Mouse (Mus musculus) adipocyte (in vitro differentiated cells): Measurements from ENCODE around the gene Thsd7a.
A peak's percentile ranks its signal among the peaks of the same experiment; 100 is the strongest.

Experiments
- DNase-seq: peaks from one replicate; pipeline ENCODE4 v3.0.0-alpha.2; 2016; ENCODE audit warnings: low spot score

Thsd7a gene

GRCm38 (mm10) chr6:12748787-12749530 is at the start of gene Thsd7a:
Gene Thsd7a, minus strand, starts transcription at chr6:12749410.
- peak; percentile 15 for DNase-seq

DNA sequence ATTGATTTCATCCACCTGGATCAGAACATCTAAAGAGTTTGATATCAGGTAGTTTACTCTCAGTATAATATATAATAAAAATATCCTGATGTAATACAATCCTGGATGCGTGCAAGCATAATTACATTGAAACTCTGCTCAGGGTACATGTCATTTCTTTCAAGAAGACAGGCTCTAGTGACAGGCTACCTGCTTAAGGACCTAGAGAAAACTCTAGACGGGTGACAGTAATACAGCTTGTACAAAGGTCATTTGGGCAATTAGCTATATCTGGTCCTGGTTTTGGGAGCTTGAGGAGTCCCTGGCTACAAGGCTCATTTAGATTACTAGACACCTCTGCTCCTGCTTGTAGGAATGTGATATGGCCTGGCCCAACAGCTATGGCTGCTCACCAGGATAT is 37.9 kb upstream of the Thsd7a start:
- DNase-seq, result no peak

GRCm38 (mm10) chr6:12786378-12786982 is 37.3 kb upstream of the Thsd7a start:
- DNase-seq, result no peak

DNA sequence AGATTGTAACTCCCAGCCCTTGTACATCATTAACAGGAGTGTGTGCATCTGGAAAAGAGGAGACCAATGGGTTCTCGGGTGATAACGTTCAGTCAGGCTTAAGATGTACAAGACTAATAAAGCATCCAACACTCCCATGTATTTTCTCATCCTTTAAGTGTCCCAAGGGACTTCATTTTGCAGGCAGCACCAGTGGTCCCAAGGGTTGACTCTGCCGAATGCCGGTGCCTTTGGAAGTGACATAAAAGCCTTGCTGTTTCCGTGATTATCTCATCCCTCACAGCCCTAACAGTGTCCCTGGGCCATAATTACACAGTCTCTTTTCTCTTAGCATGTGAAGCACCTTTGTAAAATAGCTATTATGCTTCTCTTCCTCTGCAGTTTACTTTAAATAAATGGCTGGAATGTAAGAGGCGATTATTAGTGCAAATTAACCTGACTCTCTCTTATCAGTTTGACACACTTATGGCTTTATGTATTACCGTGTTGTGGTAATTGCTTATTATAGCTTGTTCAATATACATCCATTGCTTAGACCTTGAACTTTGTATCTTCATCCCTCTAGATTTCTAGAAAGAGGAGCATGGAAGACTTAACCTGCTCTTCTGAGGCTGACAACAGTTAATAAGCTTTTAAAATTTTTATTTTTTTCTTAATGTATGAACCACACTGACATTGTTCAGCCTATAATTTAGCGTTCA is 35.9 kb upstream of the Thsd7a start:
- no peak for DNase-seq

DNA sequence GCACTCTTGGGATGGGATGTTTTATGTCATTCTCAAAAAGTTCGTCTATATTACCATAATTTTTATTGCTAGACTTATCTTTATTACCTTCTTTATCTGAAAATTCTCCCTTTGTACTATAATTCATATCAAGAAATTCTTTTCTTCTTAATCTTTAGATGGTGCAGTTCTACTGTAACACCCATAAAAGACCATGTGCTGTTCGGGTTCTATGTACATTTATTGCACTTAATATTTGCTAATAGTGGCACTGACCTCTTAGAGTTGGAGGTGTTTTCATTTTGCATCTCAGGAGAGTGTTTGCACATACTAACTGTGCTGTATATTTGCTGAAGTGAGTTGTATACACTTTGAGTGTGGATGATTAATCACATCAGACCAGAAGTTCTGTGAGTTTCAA is 23.6 kb upstream of the Thsd7a start:
- DNase-seq, result no peak

DNA sequence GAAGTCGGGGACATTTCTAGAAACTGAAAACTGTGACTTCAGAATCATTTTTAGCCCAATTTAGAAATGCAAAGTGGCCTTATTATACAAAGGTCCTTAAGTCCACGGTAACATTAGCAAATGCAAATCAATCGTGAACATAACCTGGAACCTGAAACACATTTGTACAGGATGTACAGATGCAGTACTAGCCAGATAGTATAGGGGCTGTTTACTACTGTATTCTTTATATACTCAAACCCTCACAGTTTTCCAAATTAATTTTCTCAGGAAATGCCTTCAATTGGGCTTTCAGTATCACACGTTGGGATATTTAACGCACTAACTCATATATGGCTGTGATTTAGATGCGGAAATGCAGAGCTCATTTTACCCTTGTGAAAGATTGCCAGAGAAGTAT is 16.0 kb upstream of the Thsd7a start:
- DNase-seq, result no peak

DNA sequence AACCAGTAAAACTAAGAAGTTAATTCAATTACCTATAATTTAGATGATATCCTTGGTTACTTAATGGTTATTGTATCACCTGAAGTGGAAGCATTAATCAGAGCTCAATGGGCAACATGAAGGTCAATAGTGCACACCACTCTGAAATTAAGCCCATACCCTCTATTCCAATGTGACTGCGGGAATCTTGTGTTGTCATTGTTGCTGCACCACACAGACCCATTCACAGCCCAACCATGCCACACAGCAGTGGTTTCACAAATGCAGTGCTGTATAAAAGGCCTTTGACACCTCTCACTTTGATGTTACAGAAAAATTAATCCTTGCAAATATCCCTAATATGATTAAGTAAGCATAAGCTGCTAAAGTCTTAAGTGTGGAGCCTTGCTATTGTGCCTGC is 15.4 kb upstream of the Thsd7a start:
- DNase-seq, result no peak

DNA sequence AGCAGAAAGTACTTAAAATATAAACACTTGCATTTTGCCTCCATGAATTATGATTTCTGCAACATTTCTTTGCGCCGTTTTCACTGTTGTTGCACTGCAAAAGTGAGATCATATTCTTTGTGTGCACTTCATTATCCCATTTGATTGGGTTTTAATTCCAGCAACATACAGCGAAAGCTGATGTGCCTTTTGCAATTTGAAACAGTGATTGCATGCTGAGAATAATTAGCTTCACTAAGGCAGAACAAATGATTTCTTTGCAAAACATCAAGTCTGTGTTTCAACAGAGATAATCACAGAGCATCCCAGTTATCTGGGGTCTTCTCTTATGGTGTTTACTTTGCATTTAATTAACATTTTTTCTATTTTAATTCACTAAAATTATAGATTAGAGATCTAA is 14.6 kb upstream of the Thsd7a start:
- DNase-seq, result no peak

DNA sequence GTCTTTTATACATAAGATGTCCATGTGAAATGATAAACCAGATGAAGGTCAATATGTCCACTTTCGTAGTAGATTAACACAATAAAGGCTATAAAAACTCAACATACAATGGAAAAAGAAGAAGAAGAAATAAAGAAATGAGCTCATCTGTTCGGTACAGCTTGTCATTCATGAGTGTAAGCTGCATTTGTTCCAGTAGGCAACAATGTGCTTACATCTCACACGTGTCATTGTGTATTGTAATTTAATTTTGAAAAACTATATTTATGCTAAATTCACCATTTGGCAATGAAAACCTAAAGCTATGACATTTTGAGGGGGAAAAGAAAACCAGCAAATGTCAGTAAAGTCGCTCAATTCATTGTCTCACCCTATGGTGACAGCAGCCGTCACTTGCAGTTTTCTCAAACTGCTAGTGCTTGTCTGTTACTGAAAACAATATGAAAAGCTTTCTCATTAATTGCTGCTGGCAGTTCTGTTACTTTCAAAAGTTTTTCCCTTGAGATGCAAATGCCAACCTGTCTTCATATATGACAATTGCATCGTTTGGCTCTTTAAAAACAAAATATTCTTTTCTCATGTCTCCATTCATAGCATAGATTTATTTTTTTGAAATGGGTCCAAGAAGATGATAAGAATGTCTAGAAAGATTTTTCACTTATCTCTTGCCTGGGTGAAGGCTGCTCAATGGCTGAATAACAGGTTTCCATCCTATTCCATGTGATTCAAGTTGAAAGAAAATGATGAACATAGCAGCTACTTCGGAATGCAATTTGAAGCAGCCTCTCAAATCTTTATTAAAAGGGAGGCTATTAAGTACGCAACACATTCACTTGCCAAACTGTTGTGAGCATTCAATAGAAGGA is 10.4 kb upstream of the Thsd7a start:
- DNase-seq, result no peak

DNA sequence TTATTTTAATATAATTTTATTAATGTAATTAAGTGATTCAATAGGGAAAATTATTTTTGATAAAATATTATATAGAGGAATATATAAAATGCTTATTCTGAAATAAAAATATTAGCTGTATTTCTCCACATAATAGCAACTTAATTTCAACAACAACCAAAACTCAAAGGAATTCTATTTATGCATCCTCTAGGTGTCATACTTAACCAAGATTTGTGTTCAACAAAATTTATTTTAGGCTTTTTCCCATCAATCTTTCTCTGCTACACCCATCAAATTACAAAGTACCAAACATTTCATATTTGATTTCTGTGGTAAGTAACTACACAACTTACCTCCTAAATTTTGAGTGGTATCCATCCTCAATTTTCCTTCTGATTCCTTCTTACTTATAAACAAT is 3.1 kb upstream of the Thsd7a start:
- peak; percentile 30 for DNase-seq

DNA sequence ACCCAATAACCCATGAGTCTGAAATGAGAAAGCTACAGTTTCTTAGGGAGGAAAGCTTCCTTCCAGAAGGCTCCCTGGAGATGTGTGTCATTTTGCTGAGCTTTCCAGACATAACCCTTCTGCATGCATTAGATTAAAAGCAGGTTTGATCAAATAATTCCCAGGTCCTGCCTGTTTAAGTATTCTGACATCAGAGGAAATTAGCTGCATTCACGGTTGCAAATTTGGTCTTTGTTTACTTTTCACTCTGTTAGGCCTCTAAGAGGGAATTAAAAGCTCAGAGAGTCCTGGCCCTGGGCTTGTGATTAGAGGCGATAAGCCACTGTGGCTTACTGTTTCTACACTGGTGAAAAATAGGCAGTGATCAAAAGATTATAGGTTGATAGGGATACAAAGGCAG is 1.2 kb upstream of the Thsd7a start:
- no peak for DNase-seq

DNA sequence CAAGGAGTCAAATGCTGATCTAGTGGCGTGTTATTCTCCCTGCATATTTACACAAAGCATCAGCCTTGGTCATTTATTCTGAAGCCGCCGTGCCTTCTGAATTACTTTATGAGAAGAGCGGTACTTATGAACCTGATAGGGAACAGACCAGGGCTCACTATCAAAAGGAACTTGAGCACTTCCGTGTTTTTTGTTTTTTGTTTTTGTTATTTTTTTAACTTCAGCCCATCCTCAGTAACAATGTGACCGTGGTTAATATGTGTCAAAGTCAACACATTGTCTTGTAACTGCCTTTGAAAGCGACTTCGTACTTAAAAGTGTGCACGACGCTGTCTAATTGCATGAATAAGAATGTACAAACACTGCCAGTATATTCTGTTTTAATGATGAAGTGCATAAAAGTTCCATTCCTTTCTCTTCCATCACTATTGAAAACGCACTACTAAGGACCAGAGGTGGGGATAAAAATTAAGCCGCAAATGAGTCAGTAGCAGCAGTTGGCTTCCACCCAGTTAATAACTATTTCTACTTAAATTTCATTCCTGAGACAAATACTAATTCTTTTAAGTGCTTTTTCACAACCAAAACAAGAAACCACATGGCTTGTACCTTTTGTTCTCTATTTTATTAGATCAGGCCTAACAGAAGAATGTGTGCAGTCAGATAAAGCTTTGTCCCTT is 461 bp upstream of the Thsd7a start:
- DNase-seq, result no peak

DNA sequence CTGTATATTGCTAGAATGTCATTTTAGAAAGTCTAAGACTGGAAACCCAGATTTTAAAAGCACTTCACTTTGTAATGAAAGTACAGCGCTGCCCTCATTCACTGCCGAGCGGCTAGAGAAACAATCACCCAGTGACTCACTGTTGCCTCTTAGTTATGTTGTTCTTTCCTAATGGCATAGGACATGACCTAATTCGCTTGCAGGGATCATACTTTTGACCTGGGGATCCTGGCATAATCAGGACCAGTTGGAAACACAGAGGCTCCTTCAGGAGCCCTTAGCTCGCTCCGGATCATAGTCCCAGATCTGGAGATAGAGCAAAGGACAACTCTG is 790 bp downstream of the Thsd7a start:
- peak; percentile 40 for DNase-seq

DNA sequence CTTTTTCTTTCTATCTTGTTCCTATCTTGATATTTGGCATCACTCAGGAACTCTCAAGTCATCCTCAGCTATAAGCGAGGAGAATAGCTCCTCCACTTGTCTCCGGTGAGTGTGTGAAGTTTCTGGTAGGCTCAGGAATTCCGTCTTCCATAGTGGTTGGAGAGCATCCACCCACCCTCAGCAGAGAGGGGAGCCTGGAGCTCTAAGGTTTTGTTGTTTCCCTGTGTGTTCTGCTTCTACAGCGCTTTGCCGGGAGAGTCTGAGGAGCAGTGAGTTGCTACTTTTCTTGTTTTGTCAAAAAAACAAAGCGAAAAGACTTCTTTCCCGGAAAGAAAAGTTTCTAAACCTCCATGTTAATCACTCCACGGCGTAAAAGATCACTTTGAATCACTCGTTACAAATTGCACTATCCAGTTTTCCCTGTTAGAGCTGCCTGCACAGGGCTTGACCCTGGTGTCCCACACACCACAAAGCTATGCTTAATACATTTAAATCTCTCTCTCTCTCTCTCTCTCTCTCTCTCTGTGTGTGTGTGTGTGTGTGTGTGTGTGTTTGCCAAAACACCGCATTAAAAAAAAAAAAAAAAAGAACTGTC is 1.3 kb downstream of the Thsd7a start:
- DNase-seq, result no peak

- DNase-seq, result no peak
Observed at GRCm38 (mm10) chr6:12742791-12743190, 6.4 kb downstream of the Thsd7a start.

- DNase-seq, result no peak
Observed at GRCm38 (mm10) chr6:12733924-12734323, 15.3 kb downstream of the Thsd7a start.

DNA sequence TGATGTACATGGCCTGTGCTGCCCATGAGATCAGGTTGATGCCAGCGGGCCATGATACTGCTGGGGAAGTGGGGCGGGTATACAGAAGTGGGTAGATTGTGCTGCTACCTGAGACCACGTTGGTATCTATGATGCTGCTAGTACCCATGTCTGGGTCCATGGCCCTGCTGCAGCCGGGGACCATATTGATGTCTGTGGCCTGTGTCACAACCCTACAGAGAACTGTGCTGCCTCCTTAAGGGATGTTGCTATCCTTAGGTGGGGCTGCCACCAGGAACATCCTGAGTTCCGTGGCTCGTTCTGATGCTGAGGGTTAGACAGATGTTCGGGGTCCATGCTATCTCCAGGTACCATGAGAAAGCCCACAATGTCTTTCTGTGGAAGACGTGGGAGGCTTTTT is 33.1 kb downstream of the Thsd7a start:
- no peak for DNase-seq

- DNase-seq, result no peak
Observed at GRCm38 (mm10) chr6:12712581-12712980, 36.6 kb downstream of the Thsd7a start.

- no peak for DNase-seq
Observed at GRCm38 (mm10) chr6:12702925-12703324, 46.3 kb downstream of the Thsd7a start.

GRCm38 (mm10) chr6:12699089-12699488 is 50.1 kb downstream of the Thsd7a start:
- no peak for DNase-seq

DNA sequence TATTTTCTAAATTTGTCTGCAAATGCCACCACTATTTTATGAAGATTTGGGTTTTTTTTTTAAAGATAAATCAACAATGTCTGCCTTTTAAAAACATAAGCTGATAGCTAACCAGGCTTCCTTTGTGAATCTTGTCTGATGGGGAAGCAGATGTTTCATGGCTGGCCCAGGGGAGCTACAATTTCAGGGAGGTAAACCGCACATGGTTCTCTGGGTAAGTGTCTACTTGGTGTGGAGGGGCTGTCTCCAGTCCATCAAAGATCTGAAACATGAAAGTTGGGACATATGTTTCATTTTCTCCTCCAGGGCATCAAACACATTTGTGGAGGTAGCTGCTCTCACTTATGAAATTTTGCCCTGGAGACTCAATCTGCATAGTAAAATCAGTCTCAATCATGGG is 55.5 kb downstream of the Thsd7a start:
- DNase-seq, result no peak

DNA sequence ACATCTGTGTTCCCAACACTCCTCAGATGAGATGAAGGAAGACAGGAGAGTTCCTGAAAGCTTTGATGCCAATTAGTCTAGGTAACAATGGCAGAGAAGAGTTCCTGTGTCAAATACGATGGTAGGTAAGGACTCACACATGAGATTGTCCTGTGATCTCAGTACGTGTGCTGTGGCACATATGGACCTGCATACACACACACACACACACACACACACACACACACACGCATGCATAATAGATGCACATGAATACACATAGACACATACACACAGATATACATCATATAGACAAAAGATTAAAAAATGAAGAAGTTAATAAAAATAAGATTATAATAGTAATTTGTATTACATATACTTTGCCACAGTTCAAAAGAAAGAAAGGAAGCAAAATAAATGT is 56.0 kb downstream of the Thsd7a start:
- DNase-seq, result no peak
